Mouse (Mus musculus) kidney, adult 2 months (tissue): ENCODE measurements at regions not wholly inside any gene's neighbourhood (a gene's known extent, or its start where the extent isn't known, plus 50 kb on each side); places are given as distances from the start of the nearest gene placed in this dataset.

ENCODE experiments used
- DNase-seq: peaks from one replicate; pipeline ENCODE4 v3.0.0; 2021
- H3K27ac ChIP-seq: fragments of 200-500 bp; 2 replicates; pipeline ENCODE4 v1.5.1; 2012; ENCODE audit warnings: low read depth, low read length, control low read depth, inconsistent platforms; ENCODE audit not compliant: insufficient read depth
- H3K27me3 ChIP-seq: fragments of 200-500 bp; replicated peaks from 2 replicates; pipeline ENCODE4 v1.6.1; 2012; ENCODE audit warnings: mild to moderate bottlenecking, moderate library complexity, low read length, inconsistent platforms; ENCODE audit not compliant: control insufficient read depth, insufficient read depth
- H3K36me3 ChIP-seq: fragments of 200-500 bp; 2 replicates; pipeline ENCODE4 v1.6.1; 2012; ENCODE audit warnings: mild to moderate bottlenecking, moderate library complexity, low read length, inconsistent platforms; ENCODE audit not compliant: control insufficient read depth, insufficient read depth
- H3K4me1 ChIP-seq: fragments of 200-500 bp; 2 replicates; pipeline ENCODE4 v1.6.1; 2011; ENCODE audit warnings: low read length; ENCODE audit not compliant: control insufficient read depth, insufficient read depth
- H3K4me3 ChIP-seq: fragments of 200-500 bp; 2 replicates; pipeline ENCODE4 v1.5.1; 2011; ENCODE audit warnings: mild to moderate bottlenecking, low read depth, low read length, control low read depth; ENCODE audit not compliant: insufficient read depth
- CTCF ChIP-seq: fragments of 200-500 bp; conservative IDR thresholded peaks from 2 replicates; pipeline ENCODE4 v1.5.1; 2011; ENCODE audit warnings: low read depth, mild to moderate bottlenecking, control low read depth, low read length, moderate library complexity, mixed read lengths; ENCODE audit not compliant: insufficient read depth, insufficient read length
- POLR2A ChIP-seq: fragments of 200-500 bp; IDR thresholded peaks from one replicate; pipeline ENCODE4 v1.6.1; 2011; ENCODE audit warnings: low read depth, low read length, control low read depth
- WGBS: fragments of 180-500 bp; shearing (Covaris S2); methylation state at CpG from one replicate; pipeline ENCODE4 v1.1.7; 2018; 5-methylcytosine and 5-hydroxymethylcytosine counted together

DNA sequence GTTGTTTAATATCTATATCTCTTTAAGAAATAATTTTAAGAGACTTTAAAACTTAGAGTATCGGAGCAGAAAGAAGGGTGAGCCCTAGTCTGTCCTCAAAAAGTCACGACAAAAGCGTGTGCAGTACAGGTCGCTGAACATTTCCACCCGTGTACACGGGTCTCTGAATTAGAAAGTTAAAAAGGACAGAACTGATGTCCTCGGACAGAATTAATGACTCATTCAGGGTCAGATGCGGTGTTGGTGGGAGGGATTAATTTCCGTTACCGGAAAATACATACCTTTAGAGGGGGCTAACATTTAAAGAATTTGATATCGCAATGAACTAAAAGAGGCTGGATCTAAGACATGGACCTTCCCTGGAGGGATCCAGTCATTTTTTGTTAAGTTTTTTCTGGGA lies 152.3 kb upstream of the Smim15 start:
- DNase-seq, result no peak

GRCm38 (mm10) chr13:107890866-107891821 lies 153.1 kb upstream of the Smim15 start:
- no peaks in the 10 kb centered on the region for H3K27me3 ChIP-seq
- H3K4me1 ChIP-seq, result no peaks in the 10 kb centered on the region; the same call in 1 of the 2 replicates
- peak overlapping the region; percentile 61 for H3K4me3 ChIP-seq
- DNase-seq, result peak; percentile 87
- H3K27ac ChIP-seq, result peak overlapping the region; percentile 85
- H3K36me3 ChIP-seq, result no peaks in the 10 kb centered on the region
- no peak for TF ChIP-seq CTCF
- TF ChIP-seq POLR2A, result no peak
- WGBS, result under 1% methylated on average over 95 of the region's 95 CpGs

More for the DNA sequence above, 152.3 kb upstream of the Smim15 start:
- Histone ChIP-seq H3K36me3 (no peaks in the 10 kb centered on the region), H3K27me3 (no peaks in the 10 kb centered on the region), H3K4me3 (peak overlapping the region; percentile 61), H3K4me1 (no peaks in the 10 kb centered on the region; the same call in 1 of the 2 replicates), H3K27ac (peak overlapping the region; percentile 85)
- 17% methylated on average over 11 of the region's 11 CpGs for whole genome bisulfite sequencing
- TF ChIP-seq POLR2A, result no peak
- no peak for TF ChIP-seq CTCF

- Histone ChIP-seq H3K27ac (peak overlapping the region; percentile 85), H3K4me3 (peak overlapping the region; percentile 77), H3K27me3 (no peaks in the 10 kb centered on the region), H3K36me3 (no peaks in the 10 kb centered on the region), H3K4me1 (no peaks in the 10 kb centered on the region; the same call in 1 of the 2 replicates)
- 2% methylated on average over 90 of the region's 90 CpGs for WGBS
- TF ChIP-seq CTCF (0 out of 2 replicates have a peak, but pooled peaks have one; percentile 21), POLR2A (peak; percentile 94)
- DNase-seq, result peak; percentile 99
These were observed 154.0 kb upstream of the Smim15 start for GRCm38 (mm10) chr13:107889985-107890865.

GRCm38 (mm10) chr13:107889588-107889984 lies 154.7 kb upstream of the Smim15 start:
- WGBS, result 14% methylated on average over 65 of the region's 66 CpGs
- no peaks in the 10 kb centered on the region for H3K27me3 ChIP-seq
- TF ChIP-seq POLR2A (no peak), CTCF (no peak)
- peak overlapping the region; percentile 66; the same call in 1 of the 2 replicates for H3K27ac ChIP-seq
- peak; percentile 44 for DNase-seq
- no peaks in the 10 kb centered on the region for H3K36me3 ChIP-seq
- peak overlapping the region; percentile 77 for H3K4me3 ChIP-seq
- no peaks in the 10 kb centered on the region; the same call in 1 of the 2 replicates for H3K4me1 ChIP-seq

DNA sequence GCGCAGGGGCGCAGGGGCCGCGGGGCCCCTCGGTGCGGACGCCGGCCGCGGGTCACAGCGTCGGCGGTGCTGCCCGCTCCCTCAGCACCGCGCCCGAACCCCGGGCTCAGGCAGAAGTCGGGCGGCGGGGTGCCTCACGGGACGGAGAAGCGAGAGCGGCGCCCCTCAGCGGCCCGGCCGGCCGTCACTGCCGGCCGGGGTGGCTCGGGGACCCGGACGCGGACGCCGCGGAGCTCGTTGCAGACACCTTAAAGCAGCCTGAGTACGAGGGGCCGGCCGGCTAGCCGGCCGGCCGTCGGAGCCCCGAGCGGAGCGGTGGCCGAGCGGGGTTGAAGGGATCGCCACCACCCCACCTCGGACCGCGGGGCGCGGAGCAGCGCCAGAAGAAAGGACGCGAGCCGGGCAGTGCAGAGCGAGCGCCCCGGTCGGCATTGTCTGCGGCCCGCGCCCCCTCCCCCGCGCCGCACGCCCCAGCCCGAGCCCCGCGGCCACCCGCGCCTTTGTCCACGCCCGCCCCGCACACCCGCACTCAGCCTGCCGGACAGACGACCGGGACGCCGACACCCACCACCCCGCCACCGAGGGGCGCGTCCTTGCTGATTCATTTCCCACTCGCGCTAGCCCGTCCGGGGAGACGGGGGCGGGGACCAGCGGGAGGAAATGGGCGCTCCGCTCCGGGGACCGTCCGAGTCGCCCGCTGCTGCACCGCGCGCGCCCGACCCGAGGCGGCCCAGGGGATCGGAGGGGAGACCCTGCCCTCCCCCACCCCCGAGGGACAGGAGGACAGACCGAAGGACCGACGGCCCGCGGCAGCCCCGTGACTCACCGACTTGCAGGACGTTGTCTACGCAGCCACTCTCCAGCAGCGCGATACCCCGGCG lies 155.4 kb upstream of the Smim15 start:
- Histone ChIP-seq H3K27me3 (no peaks in the 10 kb centered on the region), H3K36me3 (no peaks in the 10 kb centered on the region), H3K4me1 (no peaks in the 10 kb centered on the region; the same call in 1 of the 2 replicates), H3K27ac (peak overlapping the region; percentile 29), H3K4me3 (peak overlapping the region; percentile 77)
- WGBS, result under 1% methylated on average over 127 of the region's 127 CpGs
- DNase-seq, result peak; percentile 66
- TF ChIP-seq CTCF (no peak), POLR2A (no peak)

DNA sequence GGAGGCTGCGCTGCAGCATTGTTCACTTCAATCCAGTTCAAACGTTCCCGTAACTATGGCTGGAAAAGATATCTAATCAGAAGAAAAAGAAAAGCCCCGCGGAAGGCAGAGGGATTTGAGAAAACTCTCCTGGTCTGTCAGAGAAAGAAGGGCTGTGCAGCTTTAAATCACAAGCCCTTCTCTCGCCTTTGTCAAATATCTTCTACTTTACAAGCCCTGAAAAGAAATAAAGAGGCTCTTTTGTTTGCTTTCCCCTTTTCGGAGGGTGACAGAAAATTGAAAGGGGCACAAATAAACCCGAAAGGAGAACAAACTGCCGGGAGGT lies 156.1 kb upstream of the Smim15 start:
- DNase-seq, result no peak
- Histone ChIP-seq H3K36me3 (no peaks in the 10 kb centered on the region), H3K27ac (no peak overlapping the region), H3K4me1 (no peaks in the 10 kb centered on the region; the same call in 1 of the 2 replicates), H3K27me3 (no peaks in the 10 kb centered on the region), H3K4me3 (peak overlapping the region; percentile 77)
- TF ChIP-seq POLR2A, result no peak
- TF ChIP-seq CTCF, result no peak
- 2% methylated on average over 9 of the region's 9 CpGs for WGBS
